Mouse (Mus musculus) mouse trophoblast stem cell (cell line): ENCODE results near the gene Nptxr.

Source experiments
- in situ Hi-C, 2 experiments: fragments of 300-500 bp; cut with MseI, MboI; formaldehyde crosslinking; loops; 2 replicates in 1 of 2; 3 replicates in 1 of 2; pipeline ENCODE4 v1.15.1; 2025

The Nptxr gene

DNA sequence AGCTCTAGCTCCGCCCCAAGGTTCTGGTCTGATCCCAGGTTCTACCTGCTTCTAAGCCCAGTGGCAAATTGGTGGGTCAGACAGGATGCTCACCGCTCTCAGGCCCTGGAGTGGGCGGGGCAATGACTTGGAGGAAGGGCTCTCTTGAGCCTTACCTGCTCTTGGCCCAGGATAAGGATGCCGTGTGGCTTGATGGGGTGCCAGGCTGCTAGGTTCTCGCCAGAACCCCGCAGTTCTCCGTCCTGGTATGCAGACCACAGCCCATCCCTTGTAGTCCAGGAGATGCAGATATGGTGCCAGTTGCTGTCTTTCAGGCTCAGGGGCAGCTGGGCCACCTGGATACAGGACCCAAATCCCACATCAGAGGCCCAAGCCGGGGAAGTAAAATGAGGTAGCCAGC lies 14.5 kb downstream of the Nptxr start:
- in situ Hi-C loops, result no loop called here

DNA sequence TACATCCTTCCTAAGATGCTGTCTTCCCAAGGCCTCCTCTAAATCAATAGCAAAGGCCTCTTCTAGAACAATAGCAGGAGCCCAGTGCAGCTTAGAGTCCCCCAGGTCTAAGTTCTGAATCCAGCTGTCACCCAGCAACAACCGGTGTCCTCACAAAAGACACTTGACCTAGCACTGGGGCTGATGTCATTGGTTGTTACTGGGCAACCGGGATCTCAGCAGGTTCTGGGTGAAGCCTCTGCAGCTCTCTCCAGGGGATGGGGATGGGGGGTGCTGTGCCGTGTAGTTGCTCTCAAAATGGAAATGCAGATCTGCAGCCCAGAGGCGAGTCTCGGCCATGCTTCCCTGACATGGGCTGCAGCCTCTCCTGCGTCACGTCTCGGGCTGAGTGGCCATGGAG lies 16.8 kb downstream of the Nptxr start:
- in situ Hi-C loops, result no loop called here

DNA sequence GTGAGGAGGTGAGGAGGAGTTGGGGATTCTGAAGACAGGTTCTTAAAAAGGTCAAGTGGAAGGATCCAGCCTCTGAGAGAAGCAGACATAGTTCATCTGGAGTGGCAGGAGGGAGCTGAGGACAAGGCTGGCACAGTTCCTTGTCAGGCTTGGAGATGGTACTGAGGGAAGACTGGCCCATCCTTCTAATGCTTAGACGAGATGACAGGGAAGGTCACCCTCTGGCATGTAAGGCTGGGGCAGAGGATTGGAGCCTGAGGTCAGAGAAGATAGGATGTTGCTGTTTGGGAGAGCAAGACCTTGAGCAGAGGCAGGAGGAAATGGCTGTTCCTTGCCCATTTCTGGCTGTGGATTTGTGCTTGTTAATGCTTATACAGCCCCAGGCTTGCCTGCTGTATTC lies 19.5 kb downstream of the Nptxr start:
- in situ Hi-C loops, result no loop called here

DNA sequence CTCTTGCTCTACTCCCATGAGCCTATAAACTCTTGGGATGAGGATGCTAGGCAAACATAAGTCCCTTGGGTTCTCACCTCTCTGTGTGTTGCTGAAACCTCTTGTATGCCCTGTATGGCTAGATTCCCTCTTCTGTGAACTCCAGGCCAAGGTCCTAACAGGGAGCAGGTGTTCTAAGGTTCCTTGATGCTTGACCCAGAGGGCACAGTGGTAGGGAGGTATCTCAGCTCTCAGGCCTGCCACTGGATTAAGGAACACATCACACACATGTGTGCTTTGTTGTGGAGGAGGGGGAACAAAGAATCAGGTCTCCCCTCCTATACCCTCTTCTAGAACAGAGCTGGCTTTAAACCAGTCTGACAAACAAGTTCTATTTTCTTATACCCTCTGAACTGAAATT lies 26.8 kb downstream of the Nptxr start, which contains the start of gene Dnal4:
Gene Dnal4 (minus strand): TSS at position 101 of the 400 bp plus-strand sequence.
- in situ Hi-C loops, result no loop called here

DNA sequence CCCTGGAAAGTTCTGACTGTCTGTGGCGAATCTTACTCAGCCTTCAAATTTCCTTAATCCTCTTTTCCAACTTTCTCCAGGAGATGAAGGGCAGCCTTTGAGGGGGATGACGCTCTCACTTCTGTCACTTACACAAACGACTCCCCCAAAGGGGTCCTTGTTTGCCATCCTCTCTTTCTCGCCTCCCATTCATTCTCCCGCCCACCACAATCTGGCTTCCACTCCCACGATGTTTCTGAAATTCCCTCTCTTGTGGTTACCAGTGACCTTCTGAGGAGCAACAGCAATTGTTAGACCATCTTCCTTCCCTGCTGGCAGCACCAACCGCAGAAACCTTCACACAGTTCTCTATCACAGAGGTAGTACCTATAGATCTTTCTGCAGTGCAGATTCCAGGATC lies 28.9 kb downstream of the Nptxr start:
- in situ Hi-C loops, result no loop called here

DNA sequence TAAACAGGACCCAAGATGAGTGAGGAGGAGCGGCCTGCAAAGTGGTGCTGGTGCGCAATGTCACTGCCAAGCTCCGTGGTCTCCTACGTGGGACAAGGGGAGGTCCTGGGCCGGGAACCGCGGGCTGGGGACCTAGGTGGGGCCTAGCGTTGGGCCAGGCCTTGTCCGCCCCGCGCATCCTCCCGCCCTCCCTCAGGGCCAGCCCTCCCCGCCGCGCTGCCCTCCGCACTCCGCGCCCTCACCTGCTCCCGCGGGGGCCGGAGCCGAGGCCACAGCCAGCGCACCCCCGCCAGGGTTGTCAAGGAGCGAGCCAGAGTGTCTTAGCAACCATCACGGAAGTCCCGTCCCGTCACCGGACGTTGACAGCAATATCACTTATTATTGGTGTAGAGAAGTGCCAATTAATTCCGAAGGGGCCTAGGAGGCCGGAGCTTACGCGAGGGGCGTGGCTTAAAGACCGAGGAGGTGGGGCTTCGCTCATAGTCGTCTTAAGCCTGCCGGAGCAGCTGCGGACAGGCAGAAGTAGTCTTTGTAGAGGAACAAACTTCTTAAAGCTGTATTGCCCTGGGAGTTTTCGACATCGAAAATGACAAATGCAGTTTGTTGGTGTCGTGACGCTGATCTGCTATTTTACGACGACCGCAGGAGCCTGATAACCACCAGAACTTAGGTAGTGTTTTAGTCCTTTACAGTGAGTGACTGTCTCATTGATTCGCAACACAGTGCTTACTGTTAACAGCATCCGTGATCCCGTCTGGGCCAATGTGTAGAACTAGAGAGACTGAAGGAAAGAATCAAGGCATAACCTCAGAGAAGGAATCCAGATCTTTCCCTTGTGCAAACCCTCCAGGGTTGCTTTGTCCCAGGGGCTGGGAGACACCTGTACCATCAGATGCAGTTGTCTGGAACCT lies 30.2 kb downstream of the Nptxr start:
- in situ Hi-C loops, result no loop called here

DNA sequence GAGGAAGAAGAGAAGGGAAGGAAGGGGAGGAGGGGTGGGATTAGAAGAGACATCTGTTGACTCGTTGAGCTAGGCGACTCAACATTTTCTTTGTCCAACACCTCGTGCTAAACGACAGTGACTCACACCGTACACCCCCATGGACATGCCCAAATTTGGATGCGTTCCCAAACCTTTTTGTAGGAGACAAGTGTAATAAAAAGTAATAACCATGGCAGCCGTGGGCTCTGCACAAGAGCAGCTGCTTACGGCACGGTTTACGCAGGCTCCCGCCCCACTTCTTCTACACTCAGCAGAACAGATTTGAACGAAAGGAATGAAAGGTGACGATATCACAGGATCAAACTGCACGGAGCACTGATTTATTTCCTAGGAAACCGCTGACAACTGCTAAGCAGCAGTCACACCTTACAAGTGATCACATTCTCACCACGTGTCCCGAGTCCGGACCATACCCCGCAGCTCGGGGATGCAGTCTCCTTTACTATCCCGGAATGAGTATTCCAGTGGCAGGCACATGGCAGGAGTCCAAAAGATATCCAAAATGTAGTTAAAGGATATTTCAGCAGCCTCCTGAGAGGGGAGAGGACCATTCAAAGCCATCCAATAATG lies 33.8 kb downstream of the Nptxr start:
- in situ Hi-C loops, result no loop called here

DNA sequence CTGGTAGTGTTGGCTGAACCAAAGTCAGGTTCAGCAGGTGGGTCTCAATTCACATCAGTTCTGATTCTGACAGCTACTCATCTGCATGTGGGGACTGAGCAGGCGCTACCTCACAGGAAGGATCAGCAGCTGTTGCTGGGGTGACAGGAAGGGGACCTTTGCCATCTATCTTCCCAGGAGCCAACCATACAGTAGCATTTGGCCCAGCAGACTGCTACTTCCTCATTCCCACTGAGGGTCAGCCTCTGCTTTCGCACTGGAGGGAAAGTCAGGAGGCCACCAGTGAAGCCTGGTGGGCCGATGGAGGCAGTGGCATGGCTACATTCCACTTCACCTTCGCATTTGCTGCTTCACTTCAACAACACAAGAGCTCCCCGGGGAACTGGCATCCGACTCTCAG lies 36.3 kb downstream of the Nptxr start:
- in situ Hi-C loops, result no loop called here

DNA sequence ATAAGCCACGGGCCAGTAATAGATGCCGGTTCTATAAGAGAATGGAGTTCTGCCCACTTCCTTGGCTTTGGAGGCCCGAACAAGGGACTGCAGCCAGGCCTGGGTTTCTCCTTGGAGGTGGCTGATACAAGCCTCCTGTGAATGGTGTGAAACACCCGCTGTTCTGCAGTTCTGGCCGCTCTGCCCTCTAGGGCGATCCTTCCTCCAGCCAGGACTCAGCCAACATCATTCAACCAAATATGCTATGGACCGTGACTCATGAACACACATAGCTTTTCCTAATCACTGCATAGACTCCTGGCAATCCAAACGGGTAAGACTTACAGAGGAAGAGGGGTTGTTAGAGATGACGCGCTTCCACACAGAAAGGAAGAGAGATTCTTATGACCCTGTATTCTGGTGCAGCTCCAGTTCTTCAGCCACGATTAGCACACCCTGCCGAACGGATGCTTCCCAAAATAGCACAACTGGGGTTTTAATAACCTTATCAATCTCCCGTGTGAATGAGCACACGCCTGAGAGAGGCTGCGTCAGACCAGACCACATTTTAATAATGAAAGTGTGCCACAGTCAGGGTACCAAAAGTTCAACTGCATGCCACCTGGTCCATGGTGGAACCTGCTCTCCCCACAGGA lies 37.1 kb downstream of the Nptxr start:
- in situ Hi-C loops, result no loop called here

DNA sequence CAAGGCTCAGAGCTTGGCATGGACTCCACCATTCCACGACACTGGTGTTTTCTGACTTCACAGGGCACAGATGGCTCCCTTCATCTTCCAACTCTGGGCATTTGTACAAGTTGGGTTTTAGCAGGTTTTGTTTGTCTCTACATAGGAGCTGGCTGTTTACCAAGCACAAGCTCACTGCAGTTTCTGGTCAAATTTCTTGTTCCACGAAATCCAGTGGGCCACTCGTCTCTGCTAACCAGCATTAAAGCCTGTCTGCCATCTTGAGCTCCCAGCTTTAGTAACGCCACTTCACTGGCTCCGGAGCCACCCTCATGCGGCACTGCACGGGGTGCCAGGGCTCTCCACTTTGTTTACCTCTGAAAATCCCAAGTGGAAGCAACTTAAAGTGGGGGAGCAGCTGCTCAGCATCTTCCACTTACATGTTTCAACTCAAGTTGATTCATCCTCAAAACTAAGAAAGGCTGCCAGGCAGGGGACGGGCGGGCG lies 37.9 kb downstream of the Nptxr start:
- in situ Hi-C loops, result no loop called here

DNA sequence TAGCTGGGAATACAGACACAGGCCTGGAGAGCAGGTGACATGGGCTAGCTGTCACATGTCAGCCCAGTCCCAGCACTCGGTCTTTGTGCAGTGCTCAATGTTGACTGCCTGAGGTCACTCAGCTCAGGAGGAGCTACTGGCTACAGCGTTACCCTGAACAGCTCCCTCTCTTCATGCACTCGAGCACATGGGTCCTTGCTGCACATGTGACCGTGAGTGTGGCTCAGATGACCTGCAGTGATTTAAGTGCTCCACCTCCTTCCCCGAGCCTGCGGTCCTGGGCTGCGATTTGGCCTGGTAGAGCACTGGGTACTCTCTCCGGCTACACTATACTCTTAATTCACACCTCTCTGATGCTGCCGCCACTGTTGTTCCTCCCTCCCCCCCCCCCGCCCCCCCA lies 38.4 kb downstream of the Nptxr start:
- in situ Hi-C loops, result no loop called here

DNA sequence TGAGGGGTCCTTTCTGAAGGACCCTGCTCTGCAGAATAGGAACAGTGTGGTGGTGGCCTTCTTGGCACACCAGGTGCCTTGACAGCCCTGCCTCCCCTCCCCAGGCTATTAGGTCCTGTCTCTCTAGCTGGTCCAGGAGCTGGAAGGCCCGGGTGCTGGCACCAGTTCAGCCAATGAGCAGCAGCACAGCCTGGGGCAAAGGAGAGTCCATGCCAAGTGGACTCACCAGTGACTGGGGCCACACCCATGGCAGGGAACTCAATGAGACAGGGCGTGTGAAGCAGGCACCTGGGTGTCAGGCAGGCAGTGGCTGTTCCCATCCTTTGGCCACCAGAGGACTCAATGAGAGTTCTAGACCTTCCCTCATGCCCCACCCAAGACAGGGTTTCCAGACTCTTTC lies 39.2 kb downstream of the Nptxr start:
- in situ Hi-C loops, result no loop called here

DNA sequence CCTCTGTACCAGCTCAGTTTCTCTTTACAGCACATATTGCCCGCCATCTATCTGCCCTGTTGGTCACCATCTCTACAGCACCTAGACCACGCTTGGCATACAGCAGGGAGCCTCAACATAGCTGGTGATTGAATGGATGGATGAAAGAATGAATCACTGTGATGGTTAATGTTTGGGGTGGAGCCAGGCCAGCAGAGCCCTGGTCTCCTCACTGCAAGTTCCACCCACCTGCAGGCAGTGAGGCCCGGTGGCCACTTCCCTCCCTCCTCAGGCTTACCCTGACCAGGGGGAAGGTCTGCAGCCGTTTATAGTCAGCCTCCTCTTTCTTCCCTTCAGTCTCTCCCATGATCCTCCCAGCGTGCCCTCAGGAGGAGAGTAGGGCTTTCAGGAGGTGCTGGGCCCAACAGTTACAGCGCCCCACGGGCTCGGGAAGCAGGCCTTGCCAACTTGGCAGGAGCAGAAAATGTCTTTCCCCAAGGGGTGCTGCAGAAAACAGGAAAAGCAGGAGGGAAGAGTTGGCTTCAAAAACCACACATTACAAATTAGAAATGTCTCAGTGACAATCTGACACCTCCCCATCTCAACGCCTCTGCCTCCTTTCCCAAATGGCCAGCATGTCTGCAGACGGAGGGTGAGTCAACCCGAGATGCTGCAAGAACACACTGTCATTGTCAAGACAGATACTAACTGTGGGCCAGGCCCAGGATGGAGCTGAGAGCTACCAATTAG lies 39.9 kb downstream of the Nptxr start:
- in situ Hi-C loops, result no loop called here

DNA sequence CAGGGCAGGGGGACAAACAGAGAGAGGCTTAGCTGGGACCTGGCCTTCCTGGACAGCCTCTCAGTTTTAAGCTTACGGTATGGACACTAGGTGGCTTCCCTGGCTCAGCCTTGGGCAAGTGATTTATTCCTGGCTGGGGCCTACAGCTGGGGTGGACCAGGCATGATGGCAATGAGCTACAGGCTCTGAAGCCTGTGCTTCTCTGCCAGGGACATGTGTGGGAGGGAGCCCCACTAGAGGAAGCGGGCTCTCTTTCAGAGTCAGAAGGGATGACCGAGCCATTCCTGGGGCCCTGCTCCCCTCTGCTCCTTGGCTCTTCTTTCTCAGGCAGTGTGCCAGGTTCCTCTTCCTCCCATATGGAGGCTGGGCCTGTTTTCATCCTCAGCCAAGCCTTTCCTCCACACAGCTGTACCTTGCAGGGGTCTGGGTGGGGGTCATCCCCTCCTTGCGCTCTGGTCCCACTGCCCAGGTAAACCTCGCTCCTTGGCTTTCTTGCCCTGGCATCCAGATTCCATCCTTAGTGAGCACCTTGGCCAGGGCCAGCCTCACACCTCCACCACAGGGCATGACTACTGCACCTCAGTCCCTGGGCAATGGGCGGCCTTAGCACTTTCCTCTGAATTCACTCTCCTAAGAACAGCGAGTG lies 40.8 kb downstream of the Nptxr start:
- in situ Hi-C loops, result no loop called here

DNA sequence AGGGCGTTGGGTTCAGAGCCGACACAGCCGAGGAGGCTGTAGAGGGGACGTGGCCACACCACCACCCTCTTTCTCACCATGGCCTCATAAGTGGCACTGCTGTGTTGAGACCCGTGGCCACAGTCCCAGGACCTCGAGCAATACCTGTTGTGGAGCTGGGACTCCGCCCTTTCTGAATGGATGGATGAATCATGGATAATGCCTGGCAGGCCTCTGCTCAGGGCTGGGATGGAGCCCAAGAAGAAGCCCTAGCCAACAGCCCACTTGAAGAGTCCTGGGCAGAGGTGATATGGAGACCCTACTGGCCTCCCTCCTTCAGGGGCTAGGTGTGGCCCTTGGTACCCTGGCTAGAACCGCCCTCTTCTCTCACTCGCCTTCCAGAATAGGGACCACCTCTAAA lies 41.6 kb downstream of the Nptxr start:
- in situ Hi-C loops, result no loop called here

DNA sequence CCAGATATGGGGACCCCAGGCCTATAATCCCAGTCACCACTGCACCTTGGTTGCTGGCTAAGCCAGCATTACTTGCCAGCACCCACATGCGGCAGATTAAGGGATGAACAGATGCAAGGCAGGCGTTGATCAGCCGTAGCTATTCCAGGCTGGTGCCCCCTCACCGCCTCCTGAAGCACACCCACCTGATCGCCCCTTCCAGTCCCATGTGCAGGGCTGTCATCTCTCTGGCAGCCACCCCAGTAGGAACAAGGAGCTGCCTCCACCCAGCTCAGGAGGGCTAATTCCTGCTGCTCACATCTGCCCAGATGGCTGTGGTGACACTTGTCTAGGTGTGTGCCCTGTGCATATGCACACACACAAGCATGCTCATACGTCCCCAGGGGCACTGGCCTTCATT lies 43.6 kb downstream of the Nptxr start:
- in situ Hi-C loops, result no loop called here

DNA sequence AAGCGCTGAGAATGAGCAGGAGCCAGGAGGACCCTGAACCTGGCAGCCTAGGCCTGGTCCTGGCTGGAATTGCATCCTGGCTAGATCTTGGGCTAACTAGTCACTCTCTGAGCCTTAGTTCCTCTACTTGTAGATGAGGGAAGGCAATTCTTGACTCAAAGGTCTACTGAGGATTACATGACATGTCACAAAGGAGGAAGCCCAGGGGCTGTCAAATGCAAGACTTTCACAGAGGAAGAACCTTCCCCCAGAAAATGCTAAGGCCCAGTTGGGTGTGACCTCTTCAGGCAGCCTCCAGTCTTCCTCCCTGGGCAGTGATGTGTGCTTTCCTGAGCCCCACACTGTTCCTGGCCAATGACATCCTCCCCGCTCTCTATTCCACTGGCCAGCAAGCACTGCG lies 47.4 kb downstream of the Nptxr start:
- in situ Hi-C loops, result no loop called here

DNA sequence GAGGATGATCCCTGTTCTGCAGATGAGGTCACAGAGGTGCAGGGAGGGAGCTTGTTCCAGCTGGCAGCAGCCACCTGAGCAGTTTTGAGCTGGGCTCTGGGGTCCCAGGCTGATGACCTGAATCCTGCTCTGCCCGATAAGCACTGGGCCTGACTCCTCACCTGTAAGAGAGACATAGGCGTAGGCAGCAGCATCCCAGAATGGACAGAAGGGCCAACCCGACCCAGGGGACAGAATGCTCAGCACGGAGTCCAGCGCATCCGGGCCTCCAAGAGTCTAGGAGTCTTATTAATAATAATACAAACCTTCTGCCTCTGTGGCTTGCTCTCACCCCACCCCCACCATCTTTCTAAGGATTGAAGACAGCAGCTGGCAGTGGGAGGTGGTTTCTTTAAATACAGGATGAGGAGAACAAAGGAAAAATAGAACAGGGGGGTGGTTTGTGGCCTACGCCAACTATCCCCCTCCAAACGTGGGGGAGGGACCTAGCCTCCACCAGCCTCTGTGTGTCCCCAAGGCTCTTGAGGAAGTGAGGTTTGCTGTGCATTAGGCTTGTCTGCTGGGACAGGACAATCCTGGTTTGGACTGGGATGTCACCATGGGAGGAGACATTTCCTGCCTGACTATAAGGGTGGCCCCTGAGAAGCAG lies 48.5 kb downstream of the Nptxr start:
- in situ Hi-C loops, result no loop called here

DNA sequence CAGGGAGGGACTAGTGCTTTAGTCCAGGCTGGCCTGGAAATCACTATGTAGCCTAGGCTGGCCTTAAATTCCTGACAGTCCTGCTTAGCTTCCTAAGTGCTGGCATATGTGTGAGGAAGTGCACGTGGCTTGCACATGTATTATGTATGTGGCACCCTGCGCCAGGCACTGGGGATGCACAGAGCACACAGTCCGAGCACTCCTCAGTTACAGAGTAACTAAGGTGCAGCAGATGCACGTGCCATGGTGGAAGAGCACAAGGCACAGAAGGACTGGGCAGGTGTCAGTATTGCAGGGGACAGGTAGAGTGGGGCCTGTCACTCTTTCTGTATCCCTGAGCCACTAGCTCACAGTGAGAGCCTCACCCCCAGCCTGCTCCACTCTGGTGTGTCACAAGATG lies 49.4 kb downstream of the Nptxr start:
- in situ Hi-C loops, result no loop called here

DNA sequence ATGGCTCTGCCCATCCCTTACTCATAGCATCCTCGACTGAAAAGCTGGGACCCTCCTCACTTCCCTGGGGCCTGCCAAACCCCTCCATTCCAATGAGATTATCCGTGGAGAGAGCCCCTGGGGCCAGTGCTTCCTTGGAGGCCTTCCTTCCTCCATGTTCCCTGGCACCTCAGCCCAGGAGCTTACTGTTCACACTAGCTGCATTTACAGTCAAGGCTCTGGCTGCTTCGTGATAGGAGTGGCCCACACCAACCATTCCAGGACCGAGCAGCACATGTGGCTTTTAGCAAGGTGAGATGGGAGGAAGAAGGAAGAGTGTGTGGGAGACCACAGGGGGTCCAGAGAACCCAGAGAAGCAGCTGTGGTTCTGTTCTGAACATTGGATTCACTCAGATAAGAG lies 50.7 kb downstream of the Nptxr start:
- in situ Hi-C loops, result no loop called here

DNA sequence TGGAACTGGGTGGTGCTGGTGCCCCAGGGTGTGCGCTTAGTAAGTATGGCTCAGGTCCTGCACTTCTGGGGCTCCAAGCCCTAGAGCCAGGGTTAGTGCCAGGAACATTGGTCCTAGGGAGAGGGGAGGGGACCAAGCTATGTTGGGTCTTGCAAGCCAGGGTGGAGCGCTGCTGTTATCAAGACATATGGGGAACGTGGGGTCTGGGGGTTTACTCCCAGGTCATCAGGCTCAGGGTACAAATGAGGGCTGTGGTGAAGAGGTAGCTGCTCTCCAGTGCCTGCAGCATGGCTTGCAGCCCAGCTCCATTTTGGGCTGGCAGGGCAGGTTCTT lies 51.2 kb downstream of the Nptxr start:
- in situ Hi-C loops, result no loop called here
